Mouse (Mus musculus) spleen, postnatal 4 days (tissue): ENCODE measurements around the gene Capn15.

Experiments
- DNase-seq, 2 experiments: peaks; one replicate each; pipeline ENCODE4 v3.0.0; 2022; ENCODE audit warnings: low spot score in 2 of 2

Gene Capn15

GRCm38 (mm10) chr17:25922120-25922519 lies 63.5 kb downstream of the Capn15 start:
- DNase-seq, result no peak

- DNase-seq, result peak; percentile 100
Measured at GRCm38 (mm10) chr17:25919786-25920642, 65.6 kb downstream of the Capn15 start.

- peak in 1 of 2 experiments; percentile 59 for DNase-seq
Measured at GRCm38 (mm10) chr17:25919144-25919785, 66.3 kb downstream of the Capn15 start, which contains the start of gene Rab40c. TSS of gene Rab40c (minus strand) at chr17:25919727.

GRCm38 (mm10) chr17:25918037-25918750 lies 67.4 kb downstream of the Capn15 start:
- no peak for DNase-seq

GRCm38 (mm10) chr17:25916931-25917647 lies 68.5 kb downstream of the Capn15 start:
- DNase-seq, result no peak

GRCm38 (mm10) chr17:25914295-25914694 lies 71.3 kb downstream of the Capn15 start:
- DNase-seq, result no peak

- DNase-seq, result no peak
Measured at GRCm38 (mm10) chr17:25913877-25914275, 71.7 kb downstream of the Capn15 start.

GRCm38 (mm10) chr17:25913186-25913876 lies 72.3 kb downstream of the Capn15 start:
- no peak for DNase-seq

GRCm38 (mm10) chr17:25911816-25912215 lies 73.8 kb downstream of the Capn15 start:
- no peak for DNase-seq
